Mouse (Mus musculus) thymus, adult 2 months (tissue): ENCODE data around the gene Gmnn.

Experiments used
- CTCF ChIP-seq: fragments of 200-500 bp; IDR thresholded peaks from 2 replicates; pipeline ENCODE4 v1.5.1; 2012; ENCODE audit warnings: mild to moderate bottlenecking, control low read depth, low read length, moderate library complexity, borderline replicate concordance; ENCODE audit not compliant: control insufficient read depth, poor library complexity, insufficient read depth; ENCODE audit errors: extremely low read depth
- POLR2A ChIP-seq: fragments of 200-500 bp; IDR thresholded peaks from 2 replicates; pipeline ENCODE4 v1.6.1; 2012; ENCODE audit warnings: mild to moderate bottlenecking, low read length, control low read depth, moderate library complexity; ENCODE audit not compliant: control insufficient read depth, poor library complexity, insufficient read depth; ENCODE audit errors: extremely low read depth

DNA sequence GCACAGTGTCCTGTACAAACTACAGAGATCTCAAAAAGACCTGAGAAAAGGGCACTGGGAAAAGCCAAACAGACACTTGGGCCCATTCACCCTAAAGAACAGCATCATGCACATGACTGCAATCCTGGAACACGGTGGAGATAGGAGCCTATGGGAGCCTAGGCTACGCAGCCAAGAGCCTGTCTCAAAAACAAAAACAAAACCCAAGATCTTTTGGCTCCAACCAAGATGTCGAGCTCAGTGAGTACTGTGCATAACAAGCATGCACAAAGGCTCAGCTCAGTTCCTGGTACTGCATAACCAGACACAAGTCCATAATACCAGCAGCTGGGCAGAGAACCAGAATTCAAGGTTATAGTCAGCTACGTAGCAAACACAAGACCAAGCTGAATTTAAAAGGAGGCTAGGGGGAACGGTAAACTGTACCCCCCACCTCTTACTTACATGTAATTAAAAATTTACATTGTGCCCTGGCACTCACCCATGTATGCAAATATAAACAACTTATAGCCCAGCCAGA lies 1.3 kb downstream of the Gmnn start:
- TF ChIP-seq CTCF (no peak), POLR2A (no peak)
